Mouse (Mus musculus) E14TG2a.4 (cell line): ENCODE results near the gene Rps6kb2.

Experiments
- CTCF ChIP-seq: conservative IDR thresholded peaks from 2 replicates; pipeline ENCODE4 v1.5.1; 2014; ENCODE audit warnings: low read length
- NANOG ChIP-seq: IDR thresholded peaks from 2 replicates; pipeline ENCODE4 v1.6.1; 2014; ENCODE audit warnings: borderline replicate concordance, low read length, mixed read lengths

DNA sequence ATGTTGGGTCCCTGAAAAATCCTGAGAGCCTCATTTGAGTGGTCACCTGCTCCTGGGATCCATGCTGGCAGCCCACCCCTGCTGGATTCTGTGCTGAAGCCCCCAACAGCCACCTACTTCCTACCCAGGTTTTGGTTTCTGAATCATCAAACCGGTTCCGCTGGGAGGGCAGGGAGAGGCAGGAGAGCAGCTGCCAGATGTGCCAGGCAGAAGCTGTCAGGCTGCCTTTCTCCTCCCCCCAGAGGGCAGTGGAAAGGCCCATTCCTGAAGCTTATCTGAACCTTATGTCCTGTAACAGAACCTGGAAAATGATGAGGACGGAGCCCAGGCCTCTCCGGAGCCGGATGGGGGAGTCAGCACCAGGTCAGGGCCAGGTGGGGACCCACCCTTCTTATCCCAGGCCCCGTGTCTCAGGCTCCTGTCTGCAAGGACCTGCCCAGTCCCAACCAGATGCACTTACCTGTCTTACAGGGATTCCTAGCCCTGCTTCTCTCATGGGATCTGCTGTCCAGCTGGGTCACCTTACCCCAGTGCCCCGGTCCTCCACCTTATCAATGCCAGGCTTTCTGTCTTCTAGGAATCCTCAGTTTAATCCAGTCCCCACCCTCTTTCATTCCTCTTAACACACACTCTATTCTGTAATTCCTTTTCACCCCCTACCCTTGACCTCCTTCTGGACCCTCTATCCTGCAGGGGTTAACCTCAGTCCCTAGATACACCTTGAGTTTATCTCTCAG, 36.2 kb downstream of the Rps6kb2 start:
- TF ChIP-seq CTCF (no peak), NANOG (no peak)
